Mouse (Mus musculus) spleen, adult 2 months (tissue): ENCODE measurements around the gene Arhgap45.

ENCODE experiments used
- CTCF ChIP-seq: fragments of 200-500 bp; IDR thresholded peaks from 2 replicates; pipeline ENCODE4 v1.5.1; 2011; ENCODE audit warnings: mild to moderate bottlenecking, inconsistent platforms; ENCODE audit not compliant: insufficient read depth, insufficient read length, insufficient replicate concordance; ENCODE audit errors: extremely low read depth
- POLR2A ChIP-seq: fragments of 200-500 bp; IDR thresholded peaks from 2 replicates; pipeline ENCODE4 v1.6.1; 2011; ENCODE audit warnings: low read depth, low read length, inconsistent platforms

GRCm38 (mm10) chr10:79971183-79971497 is 45.3 kb upstream of the Arhgap45 start:
- no peak for TF ChIP-seq CTCF
- TF ChIP-seq POLR2A, result no peak
